Mouse (Mus musculus) forebrain, embryonic 14.5 days (tissue): ENCODE results near the gene Rsbn1. TPM values are rescaled to one million over a fixed set of nuclear protein-coding genes. Genes with fewer than 3 reads are reported as not detected.
A peak's percentile ranks its signal among the peaks of the same experiment; 100 is the strongest.

Experiments used
- ATAC-seq: fragments of 200-750 bp; cut with Nextera tagmentation; 2 replicates; pipeline ENCODE4 v1.8.0; 2017; ENCODE audit warnings: mild to moderate bottlenecking, moderate library complexity
- DNase-seq: peaks from one replicate; pipeline ENCODE4 v3.0.0-alpha.2; 2015; ENCODE audit warnings: low spot score
- H3K27ac ChIP-seq: fragments of 300-500 bp; sonication (generic); 2 replicates; pipeline ENCODE4 v1.5.1; 2014; ENCODE audit warnings: low read depth, mild to moderate bottlenecking, control low read depth, low read length, moderate library complexity
- H3K27me3 ChIP-seq: fragments of 300-500 bp; sonication (generic); replicated peaks from 2 replicates; pipeline ENCODE4 v1.6.1; 2014; ENCODE audit warnings: low read length, control low read depth, mixed read lengths; ENCODE audit not compliant: control insufficient read depth, insufficient read depth
- H3K36me3 ChIP-seq: fragments of 300-500 bp; sonication (generic); 2 replicates; pipeline ENCODE4 v1.6.1; 2014; ENCODE audit warnings: low read length, control low read depth; ENCODE audit not compliant: control insufficient read depth, insufficient read depth
- H3K4me1 ChIP-seq: fragments of 300-500 bp; sonication (generic); 2 replicates; pipeline ENCODE4 v1.6.1; 2014; ENCODE audit warnings: antibody characterized with exemption, low read length, control low read depth; ENCODE audit not compliant: control insufficient read depth, insufficient read depth
- H3K4me2 ChIP-seq: fragments of 300-500 bp; sonication (generic); 2 replicates; pipeline ENCODE4 v1.6.1; 2014; ENCODE audit warnings: mild to moderate bottlenecking, control low read depth, low read length
- H3K4me3 ChIP-seq: fragments of 300-500 bp; sonication (generic); 2 replicates; pipeline ENCODE4 v1.5.1; 2014; ENCODE audit warnings: low read depth, low read length, control low read depth
- H3K9ac ChIP-seq: fragments of 300-500 bp; sonication (generic); 2 replicates; pipeline ENCODE4 v1.6.1; 2014; ENCODE audit warnings: mild to moderate bottlenecking, low read length, control low read depth, moderate library complexity
- H3K9me3 ChIP-seq: fragments of 300-500 bp; sonication (generic); replicated peaks from 2 replicates; pipeline ENCODE4 v1.6.1; 2016; ENCODE audit warnings: low read length, control low read depth, mixed read lengths; ENCODE audit not compliant: control insufficient read depth
- WGBS: fragments of 180-500 bp; shearing (Covaris S2); extraction: QIAGEN DNeasy Blood & Tissue Kit; methylation state at CpG from one replicate; pipeline ENCODE4 v1.1.7; 2014; 5-methylcytosine and 5-hydroxymethylcytosine counted together
- polyA plus RNA-seq: library from polyadenylated mRNA; unstranded; fragments of >200 nt; fragmentation: Nextera tagmentation; extraction: Ambion mirVana; gene quantifications from 2 replicates; pipeline ENCODE4 v1.2.1, GENCODE M21; 2014

The Rsbn1 gene
- polyA plus RNA-seq, 1 experiment from 2014 or later = 19.0 TPM

GRCm38 (mm10) chr3:103920094-103920493, 6.2 kb downstream of the Rsbn1 start:
- 100% methylated on average over 1 of the region's 1 CpGs for WGBS
- no peak overlapping the region for H3K4me2 ChIP-seq
- H3K27ac ChIP-seq = no peak overlapping the region
- no peaks in the 10 kb centered on the region for H3K9me3 ChIP-seq
- H3K36me3 ChIP-seq = no peaks in the 10 kb centered on the region
- no peak for DNase-seq
- H3K9ac ChIP-seq = no peak overlapping the region
- H3K4me3 ChIP-seq = no peak overlapping the region
- H3K27me3 ChIP-seq = no peaks in the 10 kb centered on the region
- ATAC-seq = no peak
- peaks cover 17% of the 10 kb centered on the region for H3K4me1 ChIP-seq

- Histone ChIP-seq H3K4me1 (peaks cover 8% of the 10 kb centered on the region), H3K4me3 (no peak overlapping the region), H3K9ac (no peak overlapping the region), H3K9me3 (no peaks in the 10 kb centered on the region), H3K27ac (no peak overlapping the region), H3K4me2 (no peak overlapping the region), H3K36me3 (peaks cover 8% of the 10 kb centered on the region; the same call in 1 of the 2 replicates), H3K27me3 (no peaks in the 10 kb centered on the region)
- 44% methylated on average over 3 of the region's 3 CpGs for WGBS
- ATAC-seq = no peak
- no peak for DNase-seq
Observed at GRCm38 (mm10) chr3:103925302-103925701, 11.4 kb downstream of the Rsbn1 start.

GRCm38 (mm10) chr3:103927511-103927910, 13.6 kb downstream of the Rsbn1 start:
- no peak for ATAC-seq
- Histone ChIP-seq H3K27ac (no peak overlapping the region), H3K27me3 (no peaks in the 10 kb centered on the region), H3K36me3 (peaks cover 14% of the 10 kb centered on the region), H3K4me3 (no peak overlapping the region), H3K4me2 (no peak overlapping the region), H3K4me1 (peaks cover 8% of the 10 kb centered on the region), H3K9me3 (no peaks in the 10 kb centered on the region), H3K9ac (no peak overlapping the region)
- peak; percentile 12 for DNase-seq
- WGBS = 27% methylated on average over 6 of the region's 6 CpGs

GRCm38 (mm10) chr3:103944794-103945562, 31.1 kb downstream of the Rsbn1 start:
- DNase-seq (peak; percentile 96), ATAC-seq (peak; percentile 96)
- Histone ChIP-seq H3K9ac (no peak overlapping the region), H3K9me3 (no peaks in the 10 kb centered on the region), H3K36me3 (no peaks in the 10 kb centered on the region), H3K4me2 (no peak overlapping the region), H3K27ac (0 out of 2 replicates have a peak overlapping the region, but pooled peaks have one; percentile 44), H3K4me3 (no peak overlapping the region), H3K4me1 (peaks cover 6% of the 10 kb centered on the region), H3K27me3 (no peaks in the 10 kb centered on the region)
- 9% methylated on average over 1 of the region's 1 CpGs for WGBS

- no peak overlapping the region for H3K9ac ChIP-seq
- WGBS = 92% methylated on average over 7 of the region's 7 CpGs
- no peaks in the 10 kb centered on the region for H3K36me3 ChIP-seq
- ATAC-seq = no peak
- no peaks in the 10 kb centered on the region for H3K9me3 ChIP-seq
- H3K4me2 ChIP-seq = no peak overlapping the region
- H3K4me1 ChIP-seq = peaks cover 6% of the 10 kb centered on the region
- H3K27ac ChIP-seq = no peak overlapping the region
- no peak for DNase-seq
- no peak overlapping the region for H3K4me3 ChIP-seq
- H3K27me3 ChIP-seq = no peaks in the 10 kb centered on the region
Observed at GRCm38 (mm10) chr3:103948666-103949065, 34.7 kb downstream of the Rsbn1 start.

- Histone ChIP-seq H3K27ac (no peak overlapping the region), H3K4me2 (no peak overlapping the region), H3K36me3 (peaks cover 25% of the 10 kb centered on the region), H3K27me3 (no peaks in the 10 kb centered on the region), H3K9me3 (no peaks in the 10 kb centered on the region), H3K4me1 (no peaks in the 10 kb centered on the region), H3K4me3 (no peak overlapping the region), H3K9ac (no peak overlapping the region)
- ATAC-seq (no peak), DNase-seq (no peak)
- 92% methylated on average over 3 of the region's 3 CpGs for WGBS
Observed at GRCm38 (mm10) chr3:103960622-103961021, 46.7 kb downstream of the Rsbn1 start.

- Histone ChIP-seq H3K4me1 (peaks cover 7% of the 10 kb centered on the region), H3K4me2 (peak overlapping the region; percentile 82), H3K9me3 (no peaks in the 10 kb centered on the region), H3K9ac (peak overlapping the region; percentile 96), H3K4me3 (peak overlapping the region; percentile 91), H3K27me3 (no peaks in the 10 kb centered on the region), H3K36me3 (peaks cover 19% of the 10 kb centered on the region), H3K27ac (peak overlapping the region; percentile 97; the same call in 1 of the 2 replicates)
- no peak for ATAC-seq
- no peak for DNase-seq
- WGBS = 17% methylated on average over 2 of the region's 2 CpGs
Observed at GRCm38 (mm10) chr3:103967231-103967630, 53.3 kb downstream of the Rsbn1 start.

GRCm38 (mm10) chr3:103967861-103968691, 54.2 kb downstream of the Rsbn1 start, which contains the start of gene Phtf1:
TSS of gene Phtf1 (plus strand) at chr3:103968110.
- peak within 1 kb of the TSS; percentile 91 for H3K4me3 ChIP-seq
- WGBS = under 1% methylated on average over 64 of the region's 70 CpGs
- H3K9me3 ChIP-seq = no peaks in the 10 kb centered on the region

More at GRCm38 (mm10) chr3:103967861-103968691, 54.2 kb downstream of the Rsbn1 start, which contains the start of gene Phtf1:
- DNase-seq (peak; percentile 90), ATAC-seq (peak; percentile 96)
- no peaks in the 10 kb centered on the region for H3K27me3 ChIP-seq
- peaks cover 7% of the 10 kb centered on the region for H3K4me1 ChIP-seq
- H3K9ac ChIP-seq = peak within 1 kb of the TSS; percentile 96
- peak within 1 kb of the TSS; percentile 97 for H3K27ac ChIP-seq
- H3K36me3 ChIP-seq = peaks cover 15% of the 10 kb centered on the region
- H3K4me2 ChIP-seq = peak within 1 kb of the TSS; percentile 82
